Mouse (Mus musculus): Measurements from ENCODE around the gene Cct7.

- no peak for TF ChIP-seq CTCF (IDR thresholded peaks at IDR 0.05; ENCODE audit: extremely low read depth, insufficient read length, insufficient replicate concordance, low read depth, low read length)
- no peak for TF ChIP-seq POLR2A (IDR thresholded peaks at IDR 0.05; ENCODE audit: low read depth, low read length)
These were observed 51.0 kb downstream of the Cct7 start for GRCm38 (mm10) chr6:85502103-85502910.

All from small intestine, adult 2 months (tissue).